Comparison of ENCODE assay signal across 8 mouse cellular contexts in genomic region chr11:86580319-86581113, GRCm38 (mm10). TPM values are rescaled to one million over a fixed set of nuclear protein-coding genes. Genes with fewer than 3 reads are reported as not detected.
DNase-seq lines count a peak whose midpoint lies in the region; ATAC-seq lines count a peak whose summit lies in the region.

No protein-coding gene starts in this region.

- no peaks in the 10 kb centered on the region for H3K9me3 ChIP-seq in liver, embryonic 15.5 days (replicated peaks)

- H3K27ac ChIP-seq in liver, embryonic 15.5 days (replicated peaks), result peak overlapping the region; percentile 87

- 73% methylated on average over 9 of the region's 9 CpGs for WGBS in liver, embryonic 15.5 days (ENCODE audit: insufficient replicate concordance)

- H3K4me2 ChIP-seq in liver, embryonic 15.5 days, result peak overlapping the region; percentile 78

- H3K36me3 ChIP-seq in liver, embryonic 15.5 days (replicated peaks), result peaks cover 9% of the 10 kb centered on the region; the same call in 1 of the 2 replicates

- peaks cover 81% of the 10 kb centered on the region for H3K4me1 ChIP-seq in liver, embryonic 15.5 days (replicated peaks)

- intact Hi-C loops in left cerebral cortex, postnatal 14 days (cut with DNase I), result no loop called here

- H3K27me3 ChIP-seq in liver, embryonic 15.5 days, result no peaks in the 10 kb centered on the region

- peak; percentile 73 for DNase-seq in 3T3-L1 (ENCODE audit: low read depth, low spot score)
- peak; percentile 88 for DNase-seq in A20 (ENCODE audit: low read depth, low spot score)
- DNase-seq in fat pad, adult 2 months (ENCODE audit: extremely low read depth, low read depth, low spot score), result peak; percentile 88
- DNase-seq in left cerebral cortex, postnatal 14 days (ENCODE audit: low spot score in 2 of 2), result no peak
- no peak for DNase-seq in cerebellum, adult 8-10 months
- no peak for DNase-seq in cerebellum, postnatal 25 days

- peak overlapping the region; percentile 58 for H3K4me3 ChIP-seq in liver, embryonic 15.5 days (replicated peaks)

- H3K9ac ChIP-seq in liver, embryonic 15.5 days, result peak overlapping the region; percentile 71

- no peak for ATAC-seq in liver, embryonic 15.5 days (ENCODE audit: insufficient read depth)
- ATAC-seq in erythroid progenitor cell, adult 5-6 weeks (replicated peaks; ENCODE audit: low FRiP score, poor library complexity, severe bottlenecking), result no peak

RNA-seq across cellular contexts. Expression of gene Tubd1, which starts 35.7 kb away (rescaled TPM):
- polyA plus RNA-seq in liver, embryonic 15.5 days (2015; fragmentation: Nextera tagmentation; extraction: Ambion mirVana), result 9.8 and 9.9 TPM in 2 replicates
- 1 to 10 TPM; 6.7 to 7.2 TPM for total RNA-seq in left cerebral cortex, postnatal 14 days (2021)
- 18.0 and 20.1 TPM in 2 replicates for total RNA-seq in erythroid progenitor cell, adult 5-6 weeks (2015; ENCODE audit: low replicate concordance)
- total RNA-seq in erythroid progenitor cell, adult 5-6 weeks (2017; ENCODE audit: low replicate concordance), result 16.4 and 31.6 TPM in 2 replicates

RNA-seq across cellular contexts. Expression of gene Rps6kb1, which starts 35.9 kb away (rescaled TPM):
- polyA plus RNA-seq in liver, embryonic 15.5 days (2015; fragmentation: Nextera tagmentation; extraction: Ambion mirVana), result 18.9 and 23.5 TPM in 2 replicates
- 10 to 100 TPM; 38.5 to 38.7 TPM for total RNA-seq in left cerebral cortex, postnatal 14 days (2021)
- total RNA-seq in erythroid progenitor cell, adult 5-6 weeks (2015; ENCODE audit: low replicate concordance), result 34.4 and 42.5 TPM in 2 replicates
- 43.0 and 73.8 TPM in 2 replicates for total RNA-seq in erythroid progenitor cell, adult 5-6 weeks (2017; ENCODE audit: low replicate concordance)

Comparison
In these comparisons a context has a peak if more than half of its experiments do, and no peak if none do; other contexts are left out.
1. DNase-seq: peak in 3T3-L1 (single experiment), A20 (single experiment) and fat pad, adult 2 months (single experiment); none in left cerebral cortex, postnatal 14 days (0 of 2), cerebellum, adult 8-10 months (single experiment) and cerebellum, postnatal 25 days (0 of 2).